Mouse (Mus musculus): ENCODE measurements at regions not wholly inside any gene's neighbourhood (a gene's known extent, or its start where the extent isn't known, plus 50 kb on each side); places are given as distances from the start of the nearest gene placed in this dataset.

DNA sequence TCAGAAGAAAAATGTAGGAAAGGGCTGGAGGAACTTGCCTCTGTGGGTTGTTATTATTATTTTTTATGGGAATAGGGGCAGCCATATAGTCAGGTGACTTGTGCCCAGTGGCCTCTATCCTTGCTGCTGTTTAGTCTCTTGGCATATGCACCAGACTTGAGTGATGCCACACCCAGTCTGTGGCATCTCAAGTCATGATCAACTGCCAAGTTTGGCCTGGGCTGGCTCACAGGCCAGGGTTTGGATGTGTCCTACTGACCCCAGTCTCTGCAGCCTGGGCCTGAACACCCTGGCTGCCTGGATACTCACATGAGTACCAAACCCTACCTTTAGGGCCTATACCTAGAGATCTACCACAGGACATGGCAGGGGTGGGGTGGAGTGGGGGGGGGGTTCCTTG lies 133.8 kb downstream of the Cyp26a1 start:
- in situ Hi-C loops (cut with MboI, MseI) = no loop called here

DNA sequence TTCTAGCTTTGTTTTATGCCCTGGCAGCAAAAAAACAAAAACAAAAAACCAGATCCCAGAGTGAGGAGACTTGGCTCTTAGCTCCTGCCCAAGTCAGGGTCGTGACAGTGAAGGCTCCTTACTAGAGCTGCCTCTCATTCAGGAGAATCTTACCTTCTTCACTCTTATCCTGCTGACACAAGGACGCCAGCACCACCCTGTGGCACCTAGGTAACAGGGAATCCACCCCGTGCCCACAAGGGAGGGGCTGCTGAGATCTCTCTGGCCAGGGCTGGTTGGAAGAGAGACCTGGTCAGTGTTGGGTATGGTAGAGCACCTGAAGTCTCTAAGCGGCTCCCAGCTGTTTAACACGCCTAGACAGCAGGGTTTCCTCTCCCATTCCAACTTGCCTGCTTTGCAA lies 139.3 kb downstream of the Cyp26a1 start:
- in situ Hi-C loops (cut with MboI, MseI) = no loop called here
